Mouse (Mus musculus) liver, postnatal 0 days (tissue): ENCODE results near the gene Natd1.

Source experiments
- CTCF ChIP-seq: sonication (generic); IDR thresholded peaks from 2 replicates; pipeline ENCODE4 v1.5.1; 2016; ENCODE audit warnings: antibody characterized with exemption, low read depth
- EP300 ChIP-seq: IDR thresholded peaks from 2 replicates; pipeline ENCODE4 v1.6.1; 2016; ENCODE audit warnings: antibody characterized with exemption, low read depth, mild to moderate bottlenecking

DNA sequence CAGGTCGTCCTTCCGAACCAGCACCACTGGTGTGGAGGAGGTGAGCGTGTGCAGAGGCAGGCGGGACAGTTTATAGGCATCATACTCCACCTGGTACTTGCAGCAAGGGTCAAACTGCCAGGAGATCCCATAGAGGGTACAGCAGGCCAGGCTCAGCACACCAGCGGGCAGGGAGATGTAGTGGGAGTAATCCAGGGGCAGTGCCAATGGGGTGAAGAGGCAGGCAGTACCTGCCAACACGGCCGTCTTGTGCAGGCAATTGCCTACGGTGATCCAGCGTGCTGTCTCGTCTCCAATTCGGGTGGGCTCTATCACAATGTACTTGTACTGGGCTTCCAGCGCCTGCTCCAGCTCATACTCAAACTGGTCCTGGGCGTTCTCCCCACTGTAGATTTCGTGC is 49.6 kb downstream of the Natd1 start:
- TF ChIP-seq CTCF (no peak), EP300 (no peak)
